Mouse (Mus musculus) kidney, postnatal 4 days (tissue): Measurements from ENCODE around the gene H3f3b.
"Not testable (repeated sequence)": the region's sequence is repeated elsewhere in the genome, so short reads cannot be mapped to it uniquely, and the experiment has no call there.

Experiments used
- DNase-seq, 2 experiments: peaks; one replicate each; pipeline ENCODE4 v3.0.0; 2021; ENCODE audit warnings: mixed read lengths in 2 of 2

H3f3b gene

GRCm38 (mm10) chr11:116019976-116020411 is 7.8 kb downstream of the H3f3b start:
- DNase-seq: peak; percentile 38 to 62

DNA sequence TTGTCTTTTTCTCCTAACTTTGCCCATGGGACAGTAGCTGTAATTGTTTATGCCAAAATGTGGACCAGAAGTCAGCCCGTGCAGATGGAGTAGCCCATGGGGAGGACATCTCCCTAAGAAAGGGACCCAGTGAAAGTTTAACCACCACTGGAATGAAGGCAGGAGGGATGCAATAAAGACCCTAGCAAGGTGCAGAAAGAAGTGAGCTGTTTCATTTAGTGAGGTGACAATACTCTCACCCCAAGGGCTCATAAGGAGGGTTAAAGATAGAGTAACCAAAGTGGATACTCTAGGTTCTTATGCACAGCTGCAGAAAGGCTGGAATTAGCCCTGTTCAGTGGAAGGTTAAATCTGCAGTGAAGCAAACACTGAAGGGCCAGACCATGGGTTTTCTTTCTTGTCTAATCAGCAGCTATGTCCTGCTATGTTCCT is 8.4 kb downstream of the H3f3b start:
- DNase-seq: no peak

DNA sequence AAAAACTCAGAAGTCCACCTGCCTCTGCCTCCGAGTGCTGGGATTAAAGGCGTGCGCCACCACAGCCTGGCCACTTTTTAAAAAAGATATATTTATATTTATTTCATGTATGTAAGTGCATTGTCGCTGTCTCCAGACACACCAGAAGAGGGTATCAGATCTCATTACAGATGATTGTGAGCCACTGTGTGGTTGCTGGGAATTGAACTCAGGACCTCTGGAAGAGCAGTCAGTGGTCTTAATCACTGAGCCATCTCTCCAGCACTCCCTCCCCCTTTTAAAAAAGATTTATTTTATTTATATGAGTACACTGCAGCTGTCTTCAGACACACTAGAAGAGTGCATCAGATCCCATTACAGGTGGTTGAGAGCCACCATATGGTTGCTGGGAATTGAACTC is 8.9 kb downstream of the H3f3b start:
- DNase-seq: not testable (repeated sequence)

DNA sequence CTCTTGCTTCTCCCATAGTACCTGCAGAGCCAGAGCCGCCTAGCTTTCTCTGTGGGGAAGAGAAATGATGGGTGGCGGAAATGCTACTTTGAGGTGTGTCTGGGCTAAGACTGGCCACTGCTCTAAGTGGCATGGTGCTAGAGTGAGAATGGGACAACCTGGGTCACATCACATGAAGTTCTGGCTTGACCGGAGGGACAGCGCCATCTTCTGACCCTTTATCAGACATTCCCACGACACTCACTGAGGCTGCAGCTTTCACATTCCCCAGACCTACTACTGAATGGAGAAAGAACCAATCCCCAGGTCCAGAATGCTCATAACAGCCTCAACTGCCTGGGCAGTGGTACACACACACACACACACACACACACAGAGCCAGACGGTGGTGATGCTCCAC is 9.7 kb downstream of the H3f3b start:
- peak; percentile 57 to 74 for DNase-seq

- no peak for DNase-seq
Observed at GRCm38 (mm10) chr11:116014821-116015220, 12.9 kb downstream of the H3f3b start.

- DNase-seq: peak; percentile 95 to 98
Observed at GRCm38 (mm10) chr11:116012262-116012947, 15.4 kb downstream of the H3f3b start, which contains the start of gene Galk1. Gene Galk1 (minus strand): TSS chr11:116012719.

- DNase-seq: peak; percentile 46 to 65
Observed at GRCm38 (mm10) chr11:116011529-116012261, 16.1 kb downstream of the H3f3b start.

- no peak for DNase-seq
Observed at GRCm38 (mm10) chr11:116010948-116011347, 16.8 kb downstream of the H3f3b start.

- no peak for DNase-seq
Observed at GRCm38 (mm10) chr11:116010146-116010545, 17.6 kb downstream of the H3f3b start.

- no peak for DNase-seq
Observed at GRCm38 (mm10) chr11:116009661-116010060, 18.1 kb downstream of the H3f3b start.

DNA sequence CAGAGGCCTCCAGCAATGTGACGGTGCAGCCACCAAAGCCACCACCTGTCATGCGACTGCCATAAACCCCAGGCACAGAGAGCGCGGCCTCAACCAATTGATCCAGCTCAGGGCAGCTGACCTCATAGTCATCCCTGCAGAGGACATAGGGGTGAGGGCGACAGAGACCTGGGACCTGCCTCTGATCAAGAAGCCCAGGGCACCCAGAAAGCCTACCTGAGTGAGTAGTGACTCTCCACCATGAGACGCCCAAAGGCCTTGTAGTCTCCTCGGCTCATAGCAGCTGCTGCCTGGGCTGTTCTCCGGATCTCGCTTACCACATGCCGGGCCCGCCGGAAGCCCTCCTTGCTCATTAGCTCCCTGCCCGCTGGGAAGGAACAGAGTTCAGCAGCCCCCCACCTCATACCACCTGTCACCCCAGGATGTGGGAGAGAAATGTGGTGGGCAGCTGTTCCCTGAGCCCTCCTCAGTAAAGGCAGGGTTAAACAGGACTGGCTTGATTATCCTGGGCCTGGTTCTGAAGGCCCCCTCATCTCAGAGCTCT is 18.9 kb downstream of the H3f3b start:
- no peak for DNase-seq

- no peak for DNase-seq
Observed at GRCm38 (mm10) chr11:116008411-116008810, 19.4 kb downstream of the H3f3b start.

DNA sequence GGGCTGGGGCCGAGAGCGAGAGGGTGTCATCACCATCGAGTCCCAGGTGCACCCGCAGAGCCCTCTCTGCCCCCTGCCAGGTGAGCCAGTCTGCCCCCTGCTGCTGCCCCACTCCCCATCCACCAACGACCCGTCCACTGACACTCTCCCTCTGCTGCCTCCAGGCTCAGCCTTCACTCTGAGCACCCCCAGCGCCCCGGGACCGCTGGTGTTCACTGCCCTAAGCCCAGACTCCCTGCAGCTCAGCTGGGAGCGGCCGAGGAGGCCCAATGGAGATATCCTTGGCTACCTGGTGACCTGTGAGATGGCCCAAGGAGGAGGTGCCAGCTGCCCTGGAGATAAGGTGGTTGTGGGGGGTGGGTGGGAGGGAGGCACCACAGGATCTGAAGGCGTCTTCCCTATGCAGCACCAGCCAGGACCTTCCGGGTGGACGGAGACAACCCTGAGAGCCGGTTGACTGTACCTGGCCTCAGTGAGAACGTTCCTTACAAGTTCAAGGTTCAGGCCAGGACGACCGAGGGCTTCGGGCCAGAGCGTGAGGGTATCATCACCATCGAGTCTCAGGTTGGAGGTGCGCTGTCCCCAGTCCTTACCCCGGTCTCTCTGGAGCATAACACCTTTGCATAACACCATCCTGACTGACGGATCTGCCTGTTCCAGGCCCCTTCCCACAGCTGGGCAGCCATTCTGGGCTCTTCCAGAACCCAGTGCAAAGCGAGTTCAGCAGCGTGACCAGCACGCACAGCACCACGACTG is 20.5 kb downstream of the H3f3b start:
- no peak for DNase-seq

GRCm38 (mm10) chr11:116005701-116006419 is 21.9 kb downstream of the H3f3b start:
- no peak for DNase-seq

- DNase-seq: peak; percentile 87 to 91
Observed at GRCm38 (mm10) chr11:116004840-116005700, 22.7 kb downstream of the H3f3b start.

DNA sequence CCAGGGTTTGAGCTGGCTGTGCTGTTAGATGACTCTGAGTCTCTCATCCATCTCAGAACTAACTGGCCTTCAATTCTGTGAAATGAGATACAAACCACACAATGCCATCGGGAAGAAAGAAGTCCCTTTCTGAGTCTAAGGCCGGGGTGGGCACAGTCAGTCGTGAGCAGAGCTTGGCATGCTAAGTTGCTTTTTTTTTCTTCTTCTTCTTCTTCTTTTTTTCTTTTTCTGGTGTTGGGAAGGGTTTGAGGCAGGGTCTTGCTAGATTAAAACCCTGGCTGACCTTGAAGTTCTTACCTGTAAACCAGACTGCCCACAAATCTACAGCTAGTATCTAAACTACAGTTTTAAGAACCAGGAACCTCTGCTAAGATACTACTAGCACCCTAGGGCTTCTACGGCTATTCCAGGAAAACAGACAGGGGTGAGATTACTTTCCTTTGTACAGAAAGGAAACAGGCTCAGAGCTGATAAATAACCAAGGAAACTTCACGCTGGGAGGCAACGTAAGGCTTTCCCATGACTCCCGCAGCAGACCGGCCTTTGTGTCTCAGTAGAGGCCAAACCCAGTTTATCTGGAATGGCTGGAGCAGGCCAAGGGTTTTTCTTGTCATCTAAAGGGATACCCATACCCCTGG is 23.5 kb downstream of the H3f3b start:
- no peak for DNase-seq

- no peak for DNase-seq
Observed at GRCm38 (mm10) chr11:116002894-116003293, 24.9 kb downstream of the H3f3b start.

DNA sequence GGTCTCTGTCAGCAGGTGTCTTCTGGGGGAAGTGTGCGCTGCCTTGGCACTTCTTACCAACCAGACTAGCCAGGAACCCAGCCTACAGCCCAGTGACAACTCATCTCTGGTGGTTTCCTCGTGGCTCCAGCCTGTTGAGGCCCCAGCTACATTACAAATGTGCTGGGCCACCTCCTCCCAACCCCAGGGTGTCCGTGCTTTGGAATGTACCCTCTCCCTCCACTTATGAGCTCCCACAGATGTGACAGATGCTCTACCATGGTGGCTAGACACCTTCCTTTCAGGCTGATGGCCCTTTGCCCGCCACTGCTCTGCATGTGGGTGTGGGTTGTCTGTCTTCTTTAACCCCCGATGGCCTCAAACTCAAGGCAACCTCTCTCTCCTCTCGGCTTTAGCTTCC is 26.0 kb downstream of the H3f3b start:
- DNase-seq: no peak

GRCm38 (mm10) chr11:116000607-116001006 is 27.2 kb downstream of the H3f3b start:
- no peak for DNase-seq

DNA sequence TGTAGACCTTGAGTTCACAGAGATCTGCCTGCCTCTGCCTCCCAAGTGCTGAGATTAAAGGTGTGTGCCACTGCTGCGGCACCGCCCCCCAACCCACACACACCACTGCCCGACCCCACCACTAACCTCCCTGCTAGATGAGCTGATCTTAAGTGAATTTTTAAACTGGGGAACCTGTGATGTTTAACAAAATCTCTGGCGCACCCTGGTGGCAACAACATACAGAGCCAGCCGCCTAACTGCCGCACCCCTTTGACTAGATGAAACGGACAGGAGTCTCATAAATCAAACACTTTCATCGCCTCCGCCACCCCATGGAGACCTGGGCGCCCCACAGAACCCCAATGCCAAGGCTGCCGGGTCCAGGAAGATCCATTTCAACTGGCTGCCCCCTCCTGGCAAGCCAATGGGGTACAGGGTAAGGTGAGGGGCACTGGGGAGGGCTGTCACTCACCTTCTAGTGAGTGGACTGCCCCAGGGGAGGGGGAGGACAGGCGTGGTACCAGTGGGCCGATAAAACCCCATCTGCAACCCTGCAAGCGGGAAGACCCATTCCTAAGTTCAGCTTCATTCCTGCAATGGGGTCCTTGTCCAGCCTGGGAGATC is 28.1 kb downstream of the H3f3b start:
- peak; percentile 88 to 90 for DNase-seq
